Mouse (Mus musculus) liver, adult 2 months (tissue): ENCODE results near the gene Tmie. TPM values are rescaled to one million over a fixed set of nuclear protein-coding genes. Genes with fewer than 3 reads are reported as not detected.

Experiments
- DNase-seq: peaks from one replicate; pipeline ENCODE4 v3.0.0-alpha.2; 2011; ENCODE audit warnings: low read depth, low spot score; ENCODE audit errors: extremely low read depth
- H3K27ac ChIP-seq: fragments of 200-500 bp; replicated peaks from 2 replicates; pipeline ENCODE4 v1.5.1; 2012; ENCODE audit warnings: low read depth, mild to moderate bottlenecking, control low read depth, inconsistent platforms, low read length; ENCODE audit not compliant: insufficient read depth
- H3K27me3 ChIP-seq: fragments of 200-500 bp; 2 replicates; pipeline ENCODE4 v1.6.1; 2012; ENCODE audit warnings: mild to moderate bottlenecking, moderate library complexity, low read length, inconsistent platforms; ENCODE audit not compliant: control insufficient read depth, insufficient read depth
- H3K36me3 ChIP-seq: fragments of 200-500 bp; 2 replicates; pipeline ENCODE4 v1.6.1; 2012; ENCODE audit warnings: low read length, inconsistent platforms; ENCODE audit not compliant: control insufficient read depth, insufficient read depth
- H3K4me1 ChIP-seq: fragments of 200-500 bp; 2 replicates; pipeline ENCODE4 v1.6.1; 2011; ENCODE audit warnings: low read length; ENCODE audit not compliant: control insufficient read depth, insufficient read depth
- H3K4me3 ChIP-seq: fragments of 200-500 bp; 2 replicates; pipeline ENCODE4 v1.5.1; 2011; ENCODE audit warnings: low read depth, mild to moderate bottlenecking, control low read depth, low read length, moderate library complexity; ENCODE audit not compliant: insufficient read depth
- H3K79me2 ChIP-seq: fragments of 200-500 bp; 2 replicates; pipeline ENCODE4 v1.6.1; 2012; ENCODE audit warnings: inconsistent platforms, mild to moderate bottlenecking, low read length, moderate library complexity; ENCODE audit not compliant: control insufficient read depth, insufficient read depth
- H3K9ac ChIP-seq: fragments of 200-500 bp; 2 replicates; pipeline ENCODE4 v1.6.1; 2012; ENCODE audit warnings: low read depth, mild to moderate bottlenecking, control low read depth, inconsistent platforms, low read length
- CTCF ChIP-seq: fragments of 200-500 bp; IDR thresholded peaks from 2 replicates; pipeline ENCODE4 v1.5.1; 2011; ENCODE audit warnings: low read depth, low read length, control low read depth
- POLR2A ChIP-seq: fragments of 200-500 bp; IDR thresholded peaks from 2 replicates; pipeline ENCODE4 v1.6.1; 2011; ENCODE audit warnings: low read length, control low read depth; ENCODE audit not compliant: insufficient read depth; ENCODE audit errors: extremely low read depth
- WGBS: fragments of 180-500 bp; shearing (Covaris S2); methylation state at CpG from one replicate; pipeline ENCODE4 v1.1.7; 2018; 5-methylcytosine and 5-hydroxymethylcytosine counted together
- polyA plus RNA-seq: library from polyadenylated mRNA; depleted of rRNA; stranded (reverse); fragments of >200 nt; gene quantifications from 2 replicates; pipeline ENCODE4 v1.2.3, GENCODE M21; 2012
- total RNA-seq: library from RNA; depleted of rRNA; stranded (reverse); fragments of >200 nt; gene quantifications from 2 replicates; pipeline ENCODE4 v1.2.3, GENCODE M21; 2014

The Tmie gene
- total and polyA plus RNA-seq, 2 experiments: 5.5 to 13.1 TPM

GRCm38 (mm10) chr9:110902271-110902670, 22.4 kb upstream of the Tmie start:
- Histone ChIP-seq H3K4me1 (no peaks in the 10 kb centered on the region), H3K79me2 (no peaks in the 10 kb centered on the region), H3K9ac (no peak overlapping the region), H3K27me3 (no peaks in the 10 kb centered on the region), H3K4me3 (no peak overlapping the region), H3K36me3 (no peaks in the 10 kb centered on the region; the same call in 1 of the 2 replicates), H3K27ac (no peak overlapping the region)
- no peak for DNase-seq
- WGBS: 80% methylated on average over 4 of the region's 4 CpGs
- TF ChIP-seq POLR2A: no peak
- TF ChIP-seq CTCF: no peak

GRCm38 (mm10) chr9:110901204-110901603, 21.3 kb upstream of the Tmie start:
- no peaks in the 10 kb centered on the region for H3K4me1 ChIP-seq
- peaks cover 4% of the 10 kb centered on the region; the same call in 1 of the 2 replicates for H3K36me3 ChIP-seq
- no peaks in the 10 kb centered on the region for H3K27me3 ChIP-seq
- no peak overlapping the region for H3K9ac ChIP-seq
- H3K27ac ChIP-seq: no peak overlapping the region
- no peak for DNase-seq
- no peak for TF ChIP-seq CTCF
- no peak for TF ChIP-seq POLR2A
- H3K4me3 ChIP-seq: no peak overlapping the region
- H3K79me2 ChIP-seq: no peaks in the 10 kb centered on the region
- 81% methylated on average over 6 of the region's 6 CpGs for WGBS

- Histone ChIP-seq H3K79me2 (no peaks in the 10 kb centered on the region), H3K36me3 (peaks cover 6% of the 10 kb centered on the region; the same call in 1 of the 2 replicates), H3K4me1 (no peaks in the 10 kb centered on the region), H3K9ac (no peak overlapping the region), H3K27me3 (no peaks in the 10 kb centered on the region), H3K27ac (no peak overlapping the region), H3K4me3 (no peak overlapping the region)
- DNase-seq: no peak
- TF ChIP-seq POLR2A (no peak), CTCF (no peak)
- 84% methylated on average over 10 of the region's 10 CpGs for WGBS
These were observed 19.6 kb upstream of the Tmie start for GRCm38 (mm10) chr9:110899451-110900008.

- peaks cover 14% of the 10 kb centered on the region; the same call in 1 of the 2 replicates for H3K36me3 ChIP-seq
- no peak for TF ChIP-seq POLR2A
- no peak for TF ChIP-seq CTCF
- H3K9ac ChIP-seq: no peak overlapping the region
- no peaks in the 10 kb centered on the region for H3K4me1 ChIP-seq
- 69% methylated on average over 6 of the region's 6 CpGs for WGBS
- no peak overlapping the region for H3K27ac ChIP-seq
- H3K4me3 ChIP-seq: no peak overlapping the region
- DNase-seq: no peak
- H3K27me3 ChIP-seq: no peaks in the 10 kb centered on the region
- no peaks in the 10 kb centered on the region for H3K79me2 ChIP-seq
These were observed 16.7 kb upstream of the Tmie start for GRCm38 (mm10) chr9:110896595-110896994.

GRCm38 (mm10) chr9:110895994-110896393, 16.1 kb upstream of the Tmie start:
- WGBS: 88% methylated on average over 7 of the region's 7 CpGs
- Histone ChIP-seq H3K27me3 (no peaks in the 10 kb centered on the region), H3K4me1 (no peaks in the 10 kb centered on the region), H3K79me2 (no peaks in the 10 kb centered on the region), H3K4me3 (no peak overlapping the region), H3K9ac (no peak overlapping the region), H3K27ac (no peak overlapping the region), H3K36me3 (peaks cover 14% of the 10 kb centered on the region; the same call in 1 of the 2 replicates)
- no peak for DNase-seq
- no peak for TF ChIP-seq CTCF
- no peak for TF ChIP-seq POLR2A

GRCm38 (mm10) chr9:110895507-110895906, 15.6 kb upstream of the Tmie start:
- H3K79me2 ChIP-seq: no peaks in the 10 kb centered on the region
- no peak overlapping the region for H3K9ac ChIP-seq
- no peak overlapping the region for H3K4me3 ChIP-seq
- DNase-seq: no peak
- no peaks in the 10 kb centered on the region for H3K4me1 ChIP-seq
- H3K27me3 ChIP-seq: no peaks in the 10 kb centered on the region
- peaks cover 14% of the 10 kb centered on the region; the same call in 1 of the 2 replicates for H3K36me3 ChIP-seq
- no peak overlapping the region for H3K27ac ChIP-seq
- WGBS: 84% methylated on average over 5 of the region's 5 CpGs
- TF ChIP-seq POLR2A: no peak
- no peak for TF ChIP-seq CTCF
